Mouse (Mus musculus): Measurements from ENCODE around the gene Dennd2a. TPM values are rescaled to one million over a fixed set of nuclear protein-coding genes. Genes with fewer than 3 reads are reported as not detected.
A peak's percentile ranks its signal among the peaks of the same experiment; 100 is the strongest.

The Dennd2a gene
- polyA plus RNA-seq (2012; rRNA removed): 10.8 and 14.9 TPM in 2 replicates

- peak; percentile 37 for DNase-seq (ENCODE audit: low spot score)
These were observed at the start of gene Dennd2a for GRCm38 (mm10) chr6:39557723-39558261. Gene Dennd2a, minus strand, starts transcription at chr6:39557867.

- DNase-seq (ENCODE audit: low spot score): no peak
These were observed 49.7 kb upstream of the Dennd2a start for GRCm38 (mm10) chr6:39607365-39607764.

GRCm38 (mm10) chr6:39606862-39607261 lies 49.2 kb upstream of the Dennd2a start:
- DNase-seq (ENCODE audit: low spot score): no peak

GRCm38 (mm10) chr6:39606056-39606455 lies 48.4 kb upstream of the Dennd2a start:
- DNase-seq (ENCODE audit: low spot score): no peak

GRCm38 (mm10) chr6:39604565-39604964 lies 46.9 kb upstream of the Dennd2a start:
- no peak for DNase-seq (ENCODE audit: low spot score)

- DNase-seq (ENCODE audit: low spot score): no peak
These were observed 44.2 kb upstream of the Dennd2a start for GRCm38 (mm10) chr6:39601828-39602227.

- no peak for DNase-seq (ENCODE audit: low spot score)
These were observed 43.2 kb upstream of the Dennd2a start for GRCm38 (mm10) chr6:39600851-39601250.

GRCm38 (mm10) chr6:39592401-39593214 lies 34.9 kb upstream of the Dennd2a start, which contains the start of gene Ndufb2:
Gene Ndufb2, plus strand, starts transcription at chr6:39592574.
- DNase-seq (ENCODE audit: low spot score): peak; percentile 94

- DNase-seq (ENCODE audit: low spot score): no peak
These were observed 33.8 kb upstream of the Dennd2a start for GRCm38 (mm10) chr6:39591481-39591880.

GRCm38 (mm10) chr6:39585517-39585916 lies 27.9 kb upstream of the Dennd2a start, which contains the start of gene Gm42420:
Gene Gm42420, plus strand, starts transcription at chr6:39585753.
- DNase-seq (ENCODE audit: low spot score): no peak

GRCm38 (mm10) chr6:39581087-39581784 lies 23.6 kb upstream of the Dennd2a start:
- no peak for DNase-seq (ENCODE audit: low spot score)

- no peak for DNase-seq (ENCODE audit: low spot score)
These were observed 22.9 kb upstream of the Dennd2a start for GRCm38 (mm10) chr6:39580558-39580957.

- DNase-seq (ENCODE audit: low spot score): no peak
These were observed 21.9 kb upstream of the Dennd2a start for GRCm38 (mm10) chr6:39579552-39579951.

GRCm38 (mm10) chr6:39574951-39575350 lies 17.3 kb upstream of the Dennd2a start:
- DNase-seq (ENCODE audit: low spot score): no peak

GRCm38 (mm10) chr6:39574555-39574869 lies 16.8 kb upstream of the Dennd2a start:
- DNase-seq (ENCODE audit: low spot score): no peak

- DNase-seq (ENCODE audit: low spot score): peak; percentile 55
These were observed 16.3 kb upstream of the Dennd2a start, which contains the start of gene Adck2 for GRCm38 (mm10) chr6:39573791-39574554. Gene Adck2, plus strand, starts transcription at chr6:39573873.

- no peak for DNase-seq (ENCODE audit: low spot score)
These were observed 12.8 kb upstream of the Dennd2a start for GRCm38 (mm10) chr6:39570426-39570825.

- no peak for DNase-seq (ENCODE audit: low spot score)
These were observed 9.9 kb upstream of the Dennd2a start for GRCm38 (mm10) chr6:39567528-39567927.

- no peak for DNase-seq (ENCODE audit: low spot score)
These were observed 4.7 kb upstream of the Dennd2a start for GRCm38 (mm10) chr6:39562166-39563015.

- DNase-seq (ENCODE audit: low spot score): no peak
These were observed 1.7 kb upstream of the Dennd2a start for GRCm38 (mm10) chr6:39559276-39559939.

All from urinary bladder, adult 2 months (tissue).